Mouse (Mus musculus): Measurements from ENCODE around the gene Rasgef1b.

DNA sequence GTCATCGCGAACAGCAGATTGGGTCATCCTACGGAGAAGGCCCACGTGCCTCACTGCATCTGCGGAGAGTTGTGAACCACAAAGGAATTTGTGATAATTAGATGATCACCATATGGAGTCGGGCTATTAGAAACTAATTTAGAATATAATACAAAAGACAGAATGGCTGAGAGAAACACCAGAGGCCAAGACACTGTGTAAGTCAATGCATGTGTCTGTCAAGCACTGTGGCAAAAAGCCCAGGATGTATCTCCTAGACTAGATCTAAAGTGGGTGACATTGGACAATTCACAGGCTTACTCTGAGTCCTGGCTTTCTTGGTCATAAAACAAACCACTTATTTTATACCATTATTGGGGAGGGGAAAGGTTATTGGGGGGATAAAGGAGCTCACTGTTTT lies 4.9 kb downstream of the Rasgef1b start:
- TF ChIP-seq POLR2A (IDR thresholded peaks at IDR 0.05; ENCODE audit: low read depth, low read length) (no peak), CTCF (conservative IDR thresholded peaks at IDR 0.05 in 1 of 2, IDR thresholded peaks at IDR 0.05 in 1 of 2; ENCODE audit: low read depth in 2 of 2, low read length in 2 of 2) (no peak), TCF12 (IDR thresholded peaks at IDR 0.05; ENCODE audit: low read depth, low read length) (no peak), ZNF384 (IDR thresholded peaks at IDR 0.05; ENCODE audit: low read depth, low read length) (no peak), PAX5 (IDR thresholded peaks at IDR 0.05; ENCODE audit: low read length) (no peak), MAFK (IDR thresholded peaks at IDR 0.05; ENCODE audit: insufficient replicate concordance, low read length) (no peak)
